Mouse (Mus musculus) bone marrow macrophage, adult 2 months (primary cell): ENCODE data around the gene Rxfp2.

Experiments used
- CTCF ChIP-seq: IDR thresholded peaks from 2 replicates; pipeline ENCODE4 v1.5.1; 2012; ENCODE audit warnings: low read depth, mild to moderate bottlenecking, low read length, moderate library complexity
- POLR2A ChIP-seq: IDR thresholded peaks from 2 replicates; pipeline ENCODE4 v1.6.1; 2012; ENCODE audit warnings: mild to moderate bottlenecking, low read depth, low read length, borderline replicate concordance

DNA sequence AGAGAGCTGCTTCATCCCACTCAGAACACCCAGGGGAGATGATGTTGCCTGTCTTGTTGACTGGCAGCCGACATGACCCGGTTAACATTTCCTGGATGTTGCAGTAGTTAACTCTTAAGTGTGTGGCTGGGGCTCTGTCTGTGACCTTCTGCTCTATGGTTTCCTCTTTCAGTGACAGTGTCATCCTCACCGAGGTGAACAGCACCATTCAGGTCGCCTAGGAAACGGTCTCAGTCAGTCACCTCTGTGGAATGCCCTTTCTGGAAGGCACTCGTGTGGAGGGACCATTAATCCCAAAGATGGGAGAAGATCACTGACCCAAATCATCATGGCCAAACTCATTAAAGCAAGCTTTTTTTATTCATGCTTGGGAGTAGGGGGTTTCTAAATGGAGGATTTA is 12.7 kb downstream of the Rxfp2 start:
- TF ChIP-seq POLR2A (no peak), CTCF (no peak)
